Mouse (Mus musculus) embryonic facial prominence, embryonic 11.5 days (tissue): Measurements from ENCODE around the gene Poc1b. TPM values are rescaled to one million over a fixed set of nuclear protein-coding genes. Genes with fewer than 3 reads are reported as not detected.

Experiments
- ATAC-seq: fragments of 200-750 bp; cut with Nextera tagmentation; replicated peaks from 2 replicates; pipeline ENCODE4 v1.8.0; 2017; ENCODE audit warnings: low read depth; ENCODE audit not compliant: insufficient number of reproducible peaks, low FRiP score, low TSS enrichment
- DNase-seq: peaks from one replicate; pipeline ENCODE4 v3.0.0-alpha.2; 2015; ENCODE audit warnings: low spot score
- H3K27ac ChIP-seq: fragments of 300-500 bp; sonication (generic); replicated peaks from 2 replicates; pipeline ENCODE4 v1.5.1; 2014; ENCODE audit warnings: mild to moderate bottlenecking, low read depth, low read length, control low read depth
- H3K27me3 ChIP-seq: fragments of 300-500 bp; sonication (generic); 2 replicates; pipeline ENCODE4 v1.6.1; 2014; ENCODE audit warnings: mild to moderate bottlenecking, low read length, moderate library complexity, mixed read lengths; ENCODE audit not compliant: control insufficient read depth, insufficient read depth
- H3K36me3 ChIP-seq: fragments of 300-500 bp; sonication (generic); replicated peaks from 2 replicates; pipeline ENCODE4 v1.6.1; 2014; ENCODE audit warnings: low read depth, mild to moderate bottlenecking, low read length, moderate library complexity, mixed read lengths; ENCODE audit not compliant: control insufficient read depth, insufficient read depth
- H3K4me1 ChIP-seq: fragments of 300-500 bp; sonication (generic); 2 replicates; pipeline ENCODE4 v1.6.1; 2014; ENCODE audit warnings: low read length, mixed read lengths; ENCODE audit not compliant: control insufficient read depth, insufficient read depth
- H3K4me2 ChIP-seq: fragments of 300-500 bp; sonication (generic); 2 replicates; pipeline ENCODE4 v1.6.1; 2014; ENCODE audit warnings: low read depth, mild to moderate bottlenecking, control low read depth, low read length, moderate library complexity
- H3K4me3 ChIP-seq: fragments of 300-500 bp; sonication (generic); 2 replicates; pipeline ENCODE4 v1.5.1; 2014; ENCODE audit warnings: low read depth, low read length, control low read depth
- H3K9ac ChIP-seq: fragments of 300-500 bp; sonication (generic); replicated peaks from 2 replicates; pipeline ENCODE4 v1.6.1; 2014; ENCODE audit warnings: mild to moderate bottlenecking, control low read depth, low read length
- H3K9me3 ChIP-seq: fragments of 300-500 bp; sonication (generic); replicated peaks from 2 replicates; pipeline ENCODE4 v1.6.1; 2016; ENCODE audit warnings: mild to moderate bottlenecking, low read length, inconsistent platforms, mixed read lengths; ENCODE audit not compliant: control insufficient read depth
- WGBS: fragments of 180-500 bp; shearing (Covaris S2); extraction: QIAGEN DNeasy Blood & Tissue Kit; methylation state at CpG from one replicate; pipeline ENCODE4 v1.1.7; 2014; 5-methylcytosine and 5-hydroxymethylcytosine counted together
- polyA plus RNA-seq: library from polyadenylated mRNA; unstranded; fragments of >200 nt; fragmentation: Nextera tagmentation; extraction: Ambion mirVana; gene quantifications from 2 replicates; pipeline ENCODE4 v1.2.1, GENCODE M21; 2014

Poc1b gene
- polyA plus RNA-seq, 1 experiment from 2014 or later = 42.0 TPM

GRCm38 (mm10) chr10:99190798-99191197 lies 84.0 kb downstream of the Poc1b start:
- H3K4me2 ChIP-seq = no peak overlapping the region
- H3K27me3 ChIP-seq = no peaks in the 10 kb centered on the region
- no peak overlapping the region for H3K27ac ChIP-seq
- no peak for ATAC-seq
- 37% methylated on average over 3 of the region's 3 CpGs for WGBS
- no peaks in the 10 kb centered on the region for H3K4me1 ChIP-seq
- no peak overlapping the region for H3K9ac ChIP-seq
- no peaks in the 10 kb centered on the region for H3K36me3 ChIP-seq
- no peaks in the 10 kb centered on the region for H3K9me3 ChIP-seq
- peak; percentile 58 for DNase-seq
- no peak overlapping the region for H3K4me3 ChIP-seq

GRCm38 (mm10) chr10:99194451-99195055 lies 87.7 kb downstream of the Poc1b start:
- 88% methylated on average over 2 of the region's 2 CpGs for WGBS
- Histone ChIP-seq H3K4me2 (no peak overlapping the region), H3K27me3 (no peaks in the 10 kb centered on the region), H3K9me3 (no peaks in the 10 kb centered on the region), H3K4me3 (no peak overlapping the region), H3K27ac (no peak overlapping the region), H3K36me3 (no peaks in the 10 kb centered on the region), H3K4me1 (no peaks in the 10 kb centered on the region), H3K9ac (no peak overlapping the region)
- DNase-seq (no peak), ATAC-seq (no peak)

GRCm38 (mm10) chr10:99196556-99196955 lies 89.7 kb downstream of the Poc1b start:
- Histone ChIP-seq H3K36me3 (no peaks in the 10 kb centered on the region), H3K4me3 (no peak overlapping the region), H3K4me2 (no peak overlapping the region), H3K9ac (no peak overlapping the region), H3K9me3 (no peaks in the 10 kb centered on the region), H3K4me1 (no peaks in the 10 kb centered on the region), H3K27ac (no peak overlapping the region), H3K27me3 (no peaks in the 10 kb centered on the region)
- ATAC-seq (no peak), DNase-seq (no peak)
- WGBS = 60% methylated on average over 13 of the region's 13 CpGs

GRCm38 (mm10) chr10:99197125-99197524 lies 90.3 kb downstream of the Poc1b start:
- 41% methylated on average over 8 of the region's 8 CpGs for WGBS
- no peaks in the 10 kb centered on the region for H3K9me3 ChIP-seq
- H3K27ac ChIP-seq = no peak overlapping the region
- no peak overlapping the region for H3K9ac ChIP-seq
- no peaks in the 10 kb centered on the region for H3K4me1 ChIP-seq
- DNase-seq (peak; percentile 80), ATAC-seq (no peak; the same call in 1 of the 2 replicates)
- no peak overlapping the region for H3K4me2 ChIP-seq
- no peaks in the 10 kb centered on the region for H3K36me3 ChIP-seq
- H3K27me3 ChIP-seq = no peaks in the 10 kb centered on the region
- no peak overlapping the region for H3K4me3 ChIP-seq

GRCm38 (mm10) chr10:99197607-99198305 lies 90.9 kb downstream of the Poc1b start:
- no peaks in the 10 kb centered on the region for H3K36me3 ChIP-seq
- no peak overlapping the region for H3K27ac ChIP-seq
- 76% methylated on average over 9 of the region's 9 CpGs for WGBS
- ATAC-seq (no peak), DNase-seq (no peak)
- H3K27me3 ChIP-seq = no peaks in the 10 kb centered on the region
- H3K4me3 ChIP-seq = no peak overlapping the region
- no peak overlapping the region for H3K9ac ChIP-seq
- H3K4me1 ChIP-seq = no peaks in the 10 kb centered on the region; the same call in 1 of the 2 replicates
- H3K4me2 ChIP-seq = no peak overlapping the region
- H3K9me3 ChIP-seq = no peaks in the 10 kb centered on the region

- H3K4me3 ChIP-seq = no peak overlapping the region
- no peak overlapping the region for H3K9ac ChIP-seq
- H3K27me3 ChIP-seq = no peaks in the 10 kb centered on the region
- no peak for DNase-seq
- WGBS = 98% methylated on average over 9 of the region's 9 CpGs
- no peaks in the 10 kb centered on the region for H3K9me3 ChIP-seq
- no peak overlapping the region for H3K27ac ChIP-seq
- ATAC-seq = no peak
- no peaks in the 10 kb centered on the region for H3K36me3 ChIP-seq
- no peak overlapping the region for H3K4me2 ChIP-seq
- H3K4me1 ChIP-seq = no peaks in the 10 kb centered on the region; the same call in 1 of the 2 replicates
Observed at GRCm38 (mm10) chr10:99198946-99199345, 92.1 kb downstream of the Poc1b start.

GRCm38 (mm10) chr10:99200944-99201343 lies 94.1 kb downstream of the Poc1b start:
- 62% methylated on average over 5 of the region's 5 CpGs for WGBS
- H3K9ac ChIP-seq = no peak overlapping the region
- H3K9me3 ChIP-seq = no peaks in the 10 kb centered on the region
- DNase-seq (no peak), ATAC-seq (no peak)
- H3K27me3 ChIP-seq = no peaks in the 10 kb centered on the region
- no peaks in the 10 kb centered on the region for H3K36me3 ChIP-seq
- H3K4me3 ChIP-seq = no peak overlapping the region
- no peak overlapping the region for H3K4me2 ChIP-seq
- H3K27ac ChIP-seq = no peak overlapping the region
- H3K4me1 ChIP-seq = no peaks in the 10 kb centered on the region; the same call in 1 of the 2 replicates

GRCm38 (mm10) chr10:99201786-99202185 lies 95.0 kb downstream of the Poc1b start:
- DNase-seq (no peak), ATAC-seq (no peak)
- 25% methylated on average over 1 of the region's 1 CpGs for WGBS
- no peaks in the 10 kb centered on the region; the same call in 1 of the 2 replicates for H3K4me1 ChIP-seq
- no peaks in the 10 kb centered on the region for H3K9me3 ChIP-seq
- no peak overlapping the region for H3K4me2 ChIP-seq
- no peak overlapping the region for H3K9ac ChIP-seq
- no peak overlapping the region for H3K4me3 ChIP-seq
- no peak overlapping the region for H3K27ac ChIP-seq
- no peaks in the 10 kb centered on the region for H3K27me3 ChIP-seq
- H3K36me3 ChIP-seq = no peaks in the 10 kb centered on the region
